Mouse (Mus musculus): ENCODE results near the gene Ccnq. TPM values are rescaled to one million over a fixed set of nuclear protein-coding genes. Genes with fewer than 3 reads are reported as not detected.
A peak's percentile ranks its signal among the peaks of the same experiment; 100 is the strongest.

Gene Ccnq
- total RNA-seq (2021): 10 to 100 TPM; 18.2 to 19.0 TPM

DNA sequence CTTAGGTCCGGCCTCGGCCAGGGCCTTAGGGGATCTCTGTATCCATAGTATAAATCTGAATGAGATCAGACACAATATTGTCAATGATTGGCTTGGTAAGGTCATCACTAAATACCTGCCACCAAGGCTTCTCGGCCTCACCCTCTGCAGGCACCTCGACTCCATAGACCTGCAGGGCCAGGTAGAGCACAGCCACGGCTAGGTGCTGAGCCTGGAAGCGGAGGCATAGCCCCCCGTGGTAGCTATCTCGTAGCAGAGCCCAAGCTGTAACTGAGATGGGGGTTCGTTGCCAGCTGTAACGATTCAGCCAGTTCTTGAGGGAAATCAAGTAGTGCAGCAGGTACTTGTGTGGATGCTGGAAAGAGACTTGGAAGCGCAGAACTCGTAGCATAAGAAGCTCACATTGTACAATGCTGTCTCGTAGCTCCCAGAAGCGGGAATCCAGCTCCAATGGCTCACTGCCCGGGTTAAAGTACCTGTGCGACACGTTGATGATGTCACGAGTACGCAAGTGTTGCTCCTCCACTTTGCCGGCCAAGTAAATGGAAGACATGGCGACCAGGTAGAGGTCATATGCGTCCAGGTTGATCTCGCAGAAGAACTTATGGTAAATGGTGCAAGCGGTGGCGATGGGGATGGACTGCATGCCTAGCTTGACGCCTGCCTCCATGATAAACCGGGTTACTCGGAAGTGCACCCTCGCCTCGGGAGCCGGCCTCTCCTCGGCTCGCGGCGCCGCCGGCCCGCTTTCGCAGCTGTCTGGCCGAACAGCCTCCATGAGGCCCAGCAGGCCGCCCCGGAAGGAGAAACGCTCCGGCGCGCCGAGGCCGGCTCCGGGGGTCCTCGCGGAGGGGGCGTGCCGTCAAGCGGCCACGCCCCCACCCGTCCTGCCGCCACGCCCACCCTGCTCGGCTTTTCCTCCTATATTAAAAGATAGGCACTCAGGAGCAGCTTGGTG is at the start of gene Ccnq:
Gene Ccnq, minus strand, starts transcription at position 845 of the 958 bp plus-strand sequence.
- DNase-seq (ENCODE audit: extremely low spot score in 1 of 2, low spot score in 2 of 2): peak; percentile 56 to 84
- intact Hi-C loops (cut with DNase I): no loop called here

DNA sequence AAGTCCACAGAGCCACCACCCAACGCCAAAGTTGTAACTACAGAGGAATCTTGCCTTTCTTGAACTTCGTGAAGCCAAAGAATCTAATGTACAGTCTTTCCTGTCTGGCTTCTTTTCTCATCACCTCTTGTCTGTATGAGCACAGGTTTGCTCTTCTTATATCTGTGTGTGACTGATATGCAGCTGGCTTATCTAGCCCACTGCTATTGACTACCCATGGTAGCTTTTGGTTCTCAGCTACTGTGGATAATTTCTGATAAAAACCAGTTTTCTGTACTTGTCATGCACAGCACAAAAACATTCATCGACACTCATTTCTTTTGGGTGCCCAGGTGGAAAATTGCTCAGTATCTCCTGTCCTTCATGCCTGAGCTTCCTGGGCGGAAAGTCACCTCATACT is 49.6 kb upstream of the Ccnq start:
- DNase-seq (ENCODE audit: extremely low spot score in 1 of 2, low spot score in 2 of 2): no peak
- intact Hi-C loops (cut with DNase I): no loop called here

DNA sequence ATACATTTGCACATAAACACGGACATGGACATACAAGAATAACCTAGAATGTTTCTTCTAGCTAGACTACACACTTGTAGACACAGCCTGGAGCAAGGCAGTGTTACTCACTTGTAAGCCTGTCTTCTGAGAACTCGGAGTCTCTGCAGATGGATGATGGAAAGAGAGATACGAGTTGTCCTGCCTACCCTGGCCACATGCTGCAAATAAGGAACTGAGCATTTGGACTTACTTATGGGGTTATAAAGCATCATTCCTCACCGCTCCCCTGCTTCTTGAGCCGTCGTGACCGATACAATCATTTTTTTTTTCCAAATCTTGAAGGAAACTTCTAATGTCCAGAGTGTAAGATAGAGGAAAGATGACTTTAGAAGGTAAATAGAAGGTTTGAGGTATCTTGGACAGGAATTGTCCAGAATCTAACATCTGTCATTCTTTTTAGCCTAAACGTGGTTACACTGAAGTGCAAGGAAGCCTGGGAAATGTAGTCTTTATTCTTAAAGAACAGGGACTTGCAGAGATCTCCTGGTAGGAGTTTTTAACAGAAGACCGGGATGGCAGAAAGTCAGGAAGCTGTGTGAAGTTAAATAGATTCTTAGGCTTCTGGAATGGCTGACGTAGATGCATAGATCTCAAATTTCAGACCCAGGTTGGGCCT is 44.7 kb upstream of the Ccnq start:
- no peak for DNase-seq (ENCODE audit: extremely low spot score in 1 of 2, low spot score in 2 of 2)
- intact Hi-C loops (cut with DNase I): no loop called here

DNA sequence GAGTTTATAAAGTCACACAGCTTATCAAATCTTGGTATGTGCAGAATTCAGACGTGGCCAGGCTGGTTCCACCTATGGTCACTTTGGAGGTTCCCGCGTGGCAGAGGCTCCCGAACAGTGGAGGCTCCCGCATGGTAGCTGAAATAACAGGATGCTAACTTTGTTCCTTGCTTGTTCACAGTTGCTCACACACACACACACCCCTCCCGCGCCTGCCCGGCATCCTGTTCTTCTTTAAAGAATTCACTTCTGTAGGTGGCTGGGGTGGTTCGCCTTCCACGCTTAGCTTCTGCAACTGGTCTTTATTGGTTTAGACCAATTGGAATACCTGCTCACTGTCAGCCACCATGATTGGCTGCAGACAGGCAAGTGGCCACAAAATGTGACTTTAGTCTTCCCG is 41.6 kb upstream of the Ccnq start:
- no peak for DNase-seq (ENCODE audit: extremely low spot score in 1 of 2, low spot score in 2 of 2)
- intact Hi-C loops (cut with DNase I): no loop called here

DNA sequence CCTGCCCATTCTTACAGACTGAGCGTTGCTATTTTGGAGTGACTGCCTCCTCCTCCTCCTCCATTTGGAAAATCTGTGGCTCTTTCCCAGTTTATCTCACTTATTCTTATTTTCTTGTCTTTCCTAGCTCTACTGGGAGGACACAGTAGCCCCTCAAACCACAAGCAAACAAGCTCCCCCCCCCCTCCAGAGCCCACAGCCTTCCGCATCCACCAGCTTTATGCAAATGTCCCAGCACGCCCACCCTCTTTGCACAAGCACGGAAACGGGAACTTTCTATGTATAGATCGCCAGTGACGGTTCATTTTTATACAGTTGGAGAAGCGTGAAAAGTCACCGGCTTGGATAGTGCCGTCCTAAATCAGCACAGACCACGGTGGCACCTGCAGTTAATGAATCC is 40.9 kb upstream of the Ccnq start:
- intact Hi-C loops (cut with DNase I): no loop called here
- peak; percentile 38 to 69 for DNase-seq (ENCODE audit: extremely low spot score in 1 of 2, low spot score in 2 of 2)

DNA sequence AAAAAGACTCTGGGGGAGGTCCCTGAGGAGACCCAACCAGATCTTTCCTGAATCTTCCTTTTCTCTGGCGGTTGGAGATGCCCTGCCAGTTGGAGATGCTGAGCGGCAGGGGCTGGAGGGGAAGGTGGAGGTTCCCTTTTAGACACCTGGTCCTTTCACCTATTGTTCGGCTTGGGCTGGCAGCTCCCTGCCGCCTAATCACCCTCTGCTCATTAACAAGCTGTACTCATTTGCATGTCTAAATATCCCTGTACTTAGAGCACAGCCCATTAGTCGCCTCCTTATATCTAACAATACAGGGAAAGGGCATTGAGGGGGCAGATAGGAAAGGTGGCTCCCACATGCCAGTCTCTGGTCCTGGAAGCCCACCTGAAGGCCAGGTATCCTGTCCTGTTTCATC is 40.5 kb upstream of the Ccnq start:
- no peak for DNase-seq (ENCODE audit: extremely low spot score in 1 of 2, low spot score in 2 of 2)
- intact Hi-C loops (cut with DNase I): no loop called here

DNA sequence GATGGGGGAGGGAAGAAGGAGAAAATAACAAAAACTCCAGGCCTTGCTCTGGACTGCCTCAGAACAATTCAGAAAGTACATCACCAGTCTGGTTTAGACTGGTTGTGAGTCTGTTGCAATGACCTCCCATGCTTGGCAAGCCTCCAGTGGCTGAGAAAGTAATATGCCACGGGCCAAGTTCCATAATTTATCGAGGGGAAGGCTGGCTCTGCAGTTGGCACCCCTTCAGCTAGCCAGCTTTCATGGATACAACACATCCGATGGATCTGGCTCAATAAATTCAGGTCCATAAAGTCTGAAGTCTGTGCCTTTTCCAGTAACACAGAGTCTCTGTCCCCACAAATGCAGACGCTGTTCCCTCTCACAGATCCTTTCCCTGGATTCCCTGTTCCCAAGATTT is 40.1 kb upstream of the Ccnq start:
- peak in 1 of 2 experiments; percentile 66 for DNase-seq (ENCODE audit: extremely low spot score in 1 of 2, low spot score in 2 of 2)
- intact Hi-C loops (cut with DNase I): no loop called here

DNA sequence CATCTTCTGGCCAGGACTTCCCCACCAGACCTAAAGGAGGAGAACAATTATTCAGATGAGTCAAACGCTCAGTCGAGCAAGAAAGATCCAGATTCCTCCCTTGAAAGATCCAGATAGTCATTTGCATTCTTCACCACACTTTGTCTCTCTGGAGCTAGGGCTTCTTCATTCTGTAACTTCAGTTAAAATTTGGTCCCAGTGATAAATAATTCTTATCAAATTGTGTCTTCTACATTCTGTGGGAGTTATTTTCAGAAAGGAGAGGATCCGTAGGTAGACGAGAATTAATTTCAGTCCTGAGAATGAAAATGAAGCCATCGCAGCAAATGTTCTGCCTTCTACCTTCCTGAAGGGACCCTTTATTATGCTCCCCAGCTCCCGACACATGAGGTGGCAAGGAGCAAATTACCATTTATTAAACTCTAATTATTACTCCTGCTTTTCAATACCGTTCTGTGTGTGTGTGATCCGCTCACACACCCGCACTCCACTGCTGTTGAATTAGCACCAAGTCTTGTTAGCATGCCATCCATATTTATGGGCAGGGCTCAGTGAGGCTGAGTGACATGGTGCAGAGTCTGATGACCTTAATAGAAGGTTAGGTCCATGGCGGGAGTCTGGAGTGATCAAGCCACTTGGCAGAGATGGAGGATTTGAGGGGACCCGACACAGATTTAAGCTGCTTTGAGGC is 38.0 kb upstream of the Ccnq start:
- no peak for DNase-seq (ENCODE audit: extremely low spot score in 1 of 2, low spot score in 2 of 2)
- intact Hi-C loops (cut with DNase I): no loop called here

DNA sequence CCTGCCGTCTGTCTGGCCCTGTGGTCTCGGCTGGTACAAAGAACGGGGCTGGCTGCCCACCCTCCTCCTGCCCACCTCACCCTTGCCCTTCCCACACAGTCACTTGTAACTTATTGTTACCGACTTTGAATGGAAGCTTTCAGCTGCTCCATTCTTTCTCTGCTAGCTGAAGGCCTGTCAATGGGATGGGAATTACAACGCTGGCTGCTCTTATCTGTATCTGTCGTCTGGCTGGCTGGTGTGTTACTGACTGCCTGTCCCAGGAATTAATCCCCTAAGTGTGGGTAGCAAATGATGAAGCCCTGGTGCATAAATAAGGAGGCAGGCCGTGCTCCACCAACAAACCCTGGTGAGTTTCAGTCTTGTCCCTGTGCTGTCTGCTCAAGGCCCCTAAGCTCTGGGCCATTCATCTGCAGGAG is 34.5 kb upstream of the Ccnq start:
- intact Hi-C loops (cut with DNase I): no loop called here

DNA sequence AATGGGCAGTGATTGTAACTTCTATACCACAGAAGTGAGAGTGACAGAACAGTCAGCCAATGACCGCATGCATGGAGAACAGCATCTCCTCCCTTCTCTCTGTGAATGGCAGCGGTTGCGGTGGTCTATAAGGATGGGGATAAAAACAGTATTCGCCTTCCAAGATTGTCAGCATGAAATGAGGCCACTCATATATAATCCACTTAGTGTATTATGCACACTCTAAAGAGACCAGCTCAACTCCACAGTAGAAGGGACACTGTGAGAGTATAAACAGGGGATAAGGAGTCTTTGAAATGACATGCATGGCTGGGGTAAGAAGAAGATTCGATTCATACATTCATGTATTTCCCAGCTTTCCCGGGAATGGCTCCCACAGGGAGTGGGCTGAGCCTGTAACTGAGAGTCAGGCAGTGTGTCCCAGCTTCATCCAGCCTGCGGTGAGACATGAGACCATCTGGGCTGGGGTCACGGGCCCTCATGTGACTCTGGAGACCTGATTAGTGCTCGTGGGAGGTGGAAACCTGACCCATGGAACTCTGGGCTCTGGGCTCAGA is 31.3 kb upstream of the Ccnq start:
- intact Hi-C loops (cut with DNase I): no loop called here
- no peak for DNase-seq (ENCODE audit: extremely low spot score in 1 of 2, low spot score in 2 of 2)

More for the DNA sequence above, 34.5 kb upstream of the Ccnq start:
- no peak for DNase-seq (ENCODE audit: extremely low spot score in 1 of 2, low spot score in 2 of 2)

DNA sequence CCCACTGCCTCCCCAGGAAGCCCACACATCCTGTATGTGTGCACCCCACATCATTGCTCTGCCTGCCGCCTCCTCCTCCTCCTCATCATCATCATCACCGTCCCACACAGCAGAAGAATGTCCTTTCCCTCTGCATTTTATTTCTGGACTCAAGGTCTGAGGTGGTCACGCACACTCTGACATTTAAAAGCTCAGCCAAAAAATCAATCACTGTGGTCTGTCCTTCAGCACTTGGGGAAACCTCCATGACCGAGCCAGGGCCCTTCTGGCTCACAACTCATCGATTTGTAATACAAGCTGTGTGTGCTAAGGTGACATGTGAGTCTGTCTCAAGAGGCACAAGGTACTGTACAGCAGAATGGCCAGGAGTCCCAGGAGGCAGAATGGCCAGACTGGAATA is 30.8 kb upstream of the Ccnq start:
- intact Hi-C loops (cut with DNase I): no loop called here

DNA sequence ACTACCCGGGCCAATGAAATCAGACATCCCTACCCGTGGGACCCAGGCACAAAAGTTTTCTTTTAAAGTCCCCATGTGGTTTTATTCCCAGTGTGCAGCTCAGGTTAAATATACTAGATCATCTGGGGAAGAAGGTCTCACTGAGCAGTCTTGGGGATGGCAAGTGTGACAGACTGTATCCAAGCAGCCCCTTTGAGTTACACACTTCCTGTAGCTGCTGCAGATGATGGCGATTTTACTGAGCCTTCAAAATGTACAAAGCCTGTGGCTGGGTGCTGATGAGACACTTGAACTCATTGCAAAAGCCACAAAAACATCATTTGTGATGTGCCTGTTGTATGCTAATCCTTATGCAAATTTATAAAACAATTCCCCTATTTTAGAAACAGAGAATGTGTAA is 29.0 kb upstream of the Ccnq start:
- intact Hi-C loops (cut with DNase I): no loop called here
- DNase-seq (ENCODE audit: extremely low spot score in 1 of 2, low spot score in 2 of 2): no peak

More for the DNA sequence above, 30.8 kb upstream of the Ccnq start:
- DNase-seq (ENCODE audit: extremely low spot score in 1 of 2, low spot score in 2 of 2): no peak

DNA sequence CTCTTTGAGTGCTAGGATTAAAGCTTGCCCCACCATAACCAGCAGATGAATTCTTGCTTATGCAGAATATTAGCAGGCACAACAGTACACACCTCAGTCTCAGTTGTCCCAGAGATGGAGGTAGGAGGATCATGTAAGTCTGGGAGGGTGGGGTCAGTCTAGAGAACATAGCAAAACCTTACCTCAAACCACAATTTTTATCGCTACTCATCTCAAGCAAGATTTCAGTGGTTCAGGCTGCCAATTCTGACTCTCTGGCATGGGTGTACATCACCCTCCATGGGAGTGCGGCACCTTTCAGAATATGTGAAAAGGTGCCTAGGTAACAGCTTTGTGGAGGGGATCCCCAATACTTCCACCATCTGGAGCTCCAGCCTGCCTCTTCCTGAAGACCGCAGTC is 28.5 kb upstream of the Ccnq start:
- DNase-seq (ENCODE audit: extremely low spot score in 1 of 2, low spot score in 2 of 2): no peak
- intact Hi-C loops (cut with DNase I): no loop called here

DNA sequence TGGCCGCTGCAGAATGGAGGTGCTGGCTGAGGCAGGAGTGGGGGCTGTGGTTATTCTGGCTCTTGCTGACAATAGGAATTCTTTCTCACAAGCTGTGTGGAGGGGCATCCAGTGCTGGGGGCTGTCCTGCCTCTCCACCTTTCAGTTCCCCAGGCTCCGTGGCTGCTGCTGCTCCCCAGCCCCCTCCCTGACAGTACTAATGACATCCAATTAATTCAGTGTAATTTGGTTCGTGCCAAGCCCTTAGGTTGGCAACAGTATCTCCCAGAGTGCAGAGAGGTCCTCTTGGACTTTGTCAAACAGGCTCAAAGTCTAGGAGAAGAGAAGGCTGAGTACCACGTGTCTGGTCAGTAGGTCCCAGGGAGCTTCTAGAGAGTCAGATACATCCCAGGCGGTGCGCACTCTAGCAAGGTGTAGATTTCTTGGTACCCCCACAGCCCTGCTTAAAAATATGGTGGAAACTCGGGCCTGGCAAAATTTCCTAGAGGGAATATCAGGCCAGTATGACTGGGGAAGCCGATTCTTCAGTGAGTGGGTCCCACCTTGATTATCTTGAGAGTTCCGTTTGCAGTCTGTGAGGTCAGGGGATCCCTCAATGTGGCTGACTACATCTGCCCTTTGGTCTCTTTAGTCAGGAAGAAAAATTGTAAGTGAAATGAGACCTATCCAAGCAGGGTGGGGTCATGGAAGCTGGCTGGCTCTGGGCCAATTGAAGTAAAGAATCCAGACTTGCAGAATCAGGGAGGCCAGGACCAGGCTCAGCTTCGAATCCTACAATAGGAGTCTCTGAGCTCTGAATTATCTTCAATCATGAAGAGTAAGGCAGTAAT is 26.5 kb upstream of the Ccnq start:
- intact Hi-C loops (cut with DNase I): no loop called here
- DNase-seq (ENCODE audit: extremely low spot score in 1 of 2, low spot score in 2 of 2): no peak

DNA sequence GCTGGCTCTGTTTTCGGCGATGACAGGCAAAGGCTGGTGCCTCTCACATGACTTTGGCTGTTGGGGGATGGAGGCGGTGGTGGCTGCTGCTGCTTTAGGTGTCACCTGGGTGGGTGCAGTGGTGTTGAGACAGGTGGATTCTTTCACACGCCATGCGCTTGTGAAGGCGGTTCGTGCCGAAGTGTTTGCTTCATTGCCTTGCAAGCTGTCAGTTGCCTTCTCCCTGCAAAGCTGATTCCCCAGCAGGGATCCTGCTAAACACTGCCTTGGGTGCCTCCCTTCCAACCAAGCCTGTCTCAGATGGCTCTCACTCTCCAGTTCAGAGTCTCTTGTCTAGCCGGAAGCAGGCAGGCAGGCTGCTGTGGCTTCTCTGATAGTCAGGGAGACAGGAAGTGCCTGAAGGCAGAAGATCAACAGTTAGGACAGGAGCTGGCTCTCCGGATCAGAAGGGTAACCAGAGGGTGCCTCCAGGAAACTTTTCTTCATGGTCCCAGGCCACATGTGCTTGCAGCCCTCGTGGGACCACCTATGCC is 20.3 kb upstream of the Ccnq start:
- DNase-seq (ENCODE audit: extremely low spot score in 1 of 2, low spot score in 2 of 2): peak in 1 of 2 experiments; percentile 54
- intact Hi-C loops (cut with DNase I): no loop called here

DNA sequence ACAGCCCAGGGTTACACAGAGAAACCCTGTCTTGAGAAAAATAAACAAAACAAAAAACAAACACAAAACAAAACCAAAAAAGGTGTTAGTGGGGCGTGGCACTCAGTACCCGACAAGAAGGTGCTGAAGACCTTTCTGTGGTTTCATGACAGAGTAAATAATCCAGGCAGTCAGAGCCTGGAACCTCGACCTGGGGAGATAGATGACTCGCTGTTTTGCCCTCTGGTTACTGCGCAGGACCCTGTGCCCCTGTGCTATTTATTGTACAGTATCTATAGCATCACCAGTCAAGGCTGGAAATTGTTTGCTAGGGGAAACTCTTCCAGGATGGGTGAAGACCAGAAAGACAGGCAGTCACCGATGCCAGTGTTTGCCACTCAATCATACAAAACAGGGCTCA is 18.9 kb upstream of the Ccnq start:
- intact Hi-C loops (cut with DNase I): no loop called here
- DNase-seq (ENCODE audit: extremely low spot score in 1 of 2, low spot score in 2 of 2): no peak

DNA sequence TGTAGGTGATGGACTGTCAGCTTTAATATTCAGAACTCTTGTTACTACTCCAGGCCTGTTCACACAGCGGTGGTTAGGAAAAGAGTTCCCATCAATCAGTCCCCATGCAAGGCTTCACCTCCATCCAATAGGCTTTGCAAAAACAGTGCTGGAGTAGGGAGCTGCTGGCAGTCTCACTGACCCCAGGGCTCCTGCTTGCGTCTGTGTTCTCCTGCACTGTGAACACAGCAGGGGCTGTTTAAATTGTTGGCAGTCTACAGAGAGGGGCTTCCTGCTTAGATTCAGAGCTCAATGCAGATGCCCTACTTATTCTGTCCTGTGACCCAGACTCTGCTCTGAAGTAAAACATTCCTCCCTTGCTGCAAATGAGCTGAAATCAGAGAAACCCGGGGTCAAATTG is 17.2 kb upstream of the Ccnq start:
- no peak for DNase-seq (ENCODE audit: extremely low spot score in 1 of 2, low spot score in 2 of 2)
- intact Hi-C loops (cut with DNase I): no loop called here

DNA sequence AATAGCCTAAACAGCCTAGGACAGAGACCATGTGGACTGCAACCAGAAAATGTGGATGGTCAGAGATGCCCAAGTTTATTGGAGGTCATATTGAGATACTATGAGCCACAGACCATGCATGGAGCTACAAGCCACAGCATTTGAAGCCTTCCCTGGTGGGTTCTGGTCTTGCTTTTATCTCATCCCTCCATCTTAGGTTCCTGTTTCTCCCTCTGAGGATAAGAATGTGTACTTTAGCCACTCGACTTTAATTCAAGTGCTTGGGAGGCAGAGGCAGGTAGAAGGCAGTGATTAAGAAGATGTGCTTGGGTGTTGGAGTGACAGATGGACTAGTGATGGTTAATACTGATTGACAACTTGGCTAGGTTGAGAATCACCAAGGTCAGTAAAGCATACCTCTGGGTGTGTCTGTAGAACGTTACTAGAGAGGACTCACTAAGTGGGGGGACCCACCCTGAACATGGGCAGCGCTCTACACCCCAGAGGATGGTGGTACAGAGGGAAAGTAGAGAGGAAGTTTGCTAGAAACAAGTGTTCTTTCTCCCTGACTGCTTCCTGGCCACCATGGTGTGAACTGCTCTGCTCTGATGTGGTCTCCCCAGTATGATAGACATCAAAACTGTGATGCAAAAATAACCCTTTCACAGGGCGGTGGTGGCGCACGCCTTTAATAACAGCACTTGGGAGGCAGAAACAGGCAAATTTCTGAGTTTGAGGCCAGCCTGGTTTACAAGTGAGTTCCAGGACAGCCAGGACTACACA is 14.7 kb upstream of the Ccnq start:
- no peak for DNase-seq (ENCODE audit: extremely low spot score in 1 of 2, low spot score in 2 of 2)
- intact Hi-C loops (cut with DNase I): no loop called here

Measured in left cerebral cortex, postnatal 10 days (tissue).